Mouse (Mus musculus): ENCODE data around the gene Igsf8. TPM values are rescaled to one million over a fixed set of nuclear protein-coding genes. Genes with fewer than 3 reads are reported as not detected.

Igsf8 gene
- polyA plus RNA-seq, 1 experiment from 2014 or later: 46.9 TPM

DNA sequence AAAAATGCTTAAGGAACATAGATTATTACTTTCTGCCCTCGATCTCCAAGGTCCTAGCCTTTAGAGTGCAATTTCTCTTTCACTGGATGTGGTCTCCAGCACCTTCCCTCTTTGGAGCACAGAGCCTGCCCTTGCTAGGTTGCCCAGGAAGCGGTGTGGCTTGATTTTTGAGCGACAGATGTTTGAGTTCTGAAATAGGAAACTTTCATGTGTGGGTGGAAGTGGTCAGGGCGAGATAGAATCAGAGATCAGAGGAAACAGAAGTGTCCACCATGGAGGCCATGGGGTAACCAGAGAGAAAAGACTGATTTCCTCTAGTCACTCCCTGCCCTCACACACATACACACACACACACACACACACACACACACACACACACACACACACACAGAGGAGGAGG, 44.8 kb downstream of the Igsf8 start:
- H3K27ac ChIP-seq: no peak overlapping the region
- 71% methylated on average over 4 of the region's 4 CpGs for WGBS
- no peaks in the 10 kb centered on the region for H3K27me3 ChIP-seq
- H3K9ac ChIP-seq: no peak overlapping the region
- H3K36me3 ChIP-seq: no peaks in the 10 kb centered on the region
- H3K4me3 ChIP-seq: no peak overlapping the region
- no peaks in the 10 kb centered on the region for H3K9me3 ChIP-seq
- H3K4me2 ChIP-seq: no peak overlapping the region
- peaks cover 29% of the 10 kb centered on the region for H3K4me1 ChIP-seq
- no peak for ATAC-seq (ENCODE audit: insufficient number of reproducible peaks, insufficient read depth, low FRiP score, low TSS enrichment, low read depth)

GRCm38 (mm10) chr1:172306885-172307284, 45.4 kb downstream of the Igsf8 start:
- Histone ChIP-seq H3K27ac (no peak overlapping the region), H3K9me3 (no peaks in the 10 kb centered on the region), H3K9ac (no peak overlapping the region), H3K4me1 (peaks cover 25% of the 10 kb centered on the region), H3K36me3 (no peaks in the 10 kb centered on the region), H3K4me2 (no peak overlapping the region), H3K4me3 (no peak overlapping the region), H3K27me3 (no peaks in the 10 kb centered on the region)
- WGBS: 66% methylated on average over 6 of the region's 6 CpGs
- ATAC-seq (ENCODE audit: insufficient number of reproducible peaks, insufficient read depth, low FRiP score, low TSS enrichment, low read depth): no peak

DNA sequence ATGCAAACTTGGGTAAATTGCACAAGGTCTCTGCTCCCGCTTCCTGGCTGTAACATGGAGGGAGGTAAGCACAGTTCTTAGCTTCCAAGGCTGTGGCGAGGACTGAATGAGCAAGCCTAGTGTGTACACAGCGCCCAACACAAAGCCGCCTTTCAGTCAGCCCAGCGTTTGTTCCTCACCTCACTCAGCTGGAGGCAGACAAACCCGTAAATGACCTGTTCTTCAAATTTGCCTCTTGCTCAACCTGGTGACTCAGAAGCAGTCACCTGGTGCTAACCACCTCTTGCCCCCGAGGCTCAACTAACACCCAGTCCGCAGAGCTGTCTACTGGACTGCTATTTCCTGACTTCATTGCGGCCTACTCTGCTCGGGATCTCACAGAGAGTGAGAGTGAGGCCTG, 46.5 kb downstream of the Igsf8 start:
- H3K27ac ChIP-seq: 0 out of 2 replicates have a peak overlapping the region, but pooled peaks have one; percentile 33
- H3K27me3 ChIP-seq: no peaks in the 10 kb centered on the region
- peaks cover 26% of the 10 kb centered on the region for H3K4me1 ChIP-seq
- no peak overlapping the region for H3K4me3 ChIP-seq
- no peak for ATAC-seq (ENCODE audit: insufficient number of reproducible peaks, insufficient read depth, low FRiP score, low TSS enrichment, low read depth)
- WGBS: 58% methylated on average over 10 of the region's 10 CpGs
- no peaks in the 10 kb centered on the region for H3K36me3 ChIP-seq
- no peak overlapping the region for H3K4me2 ChIP-seq
- H3K9ac ChIP-seq: no peak overlapping the region
- no peaks in the 10 kb centered on the region for H3K9me3 ChIP-seq

GRCm38 (mm10) chr1:172308409-172308808, 47.0 kb downstream of the Igsf8 start:
- Histone ChIP-seq H3K27me3 (no peaks in the 10 kb centered on the region), H3K36me3 (no peaks in the 10 kb centered on the region), H3K4me1 (peaks cover 31% of the 10 kb centered on the region), H3K9ac (no peak overlapping the region), H3K9me3 (no peaks in the 10 kb centered on the region), H3K27ac (0 out of 2 replicates have a peak overlapping the region, but pooled peaks have one; percentile 33), H3K4me3 (no peak overlapping the region), H3K4me2 (no peak overlapping the region)
- WGBS: 100% methylated on average over 1 of the region's 1 CpGs
- no peak for ATAC-seq (ENCODE audit: insufficient number of reproducible peaks, insufficient read depth, low FRiP score, low TSS enrichment, low read depth)

- WGBS: 2% methylated on average over 14 of the region's 14 CpGs
- Histone ChIP-seq H3K4me3 (peak overlapping the region; percentile 32), H3K27ac (peak overlapping the region; percentile 86), H3K4me1 (peaks cover 40% of the 10 kb centered on the region), H3K9me3 (no peaks in the 10 kb centered on the region), H3K4me2 (peak overlapping the region; percentile 93), H3K36me3 (no peaks in the 10 kb centered on the region), H3K9ac (peak overlapping the region; percentile 68), H3K27me3 (no peaks in the 10 kb centered on the region)
- peak; percentile 72 for ATAC-seq (ENCODE audit: insufficient number of reproducible peaks, insufficient read depth, low FRiP score, low TSS enrichment, low read depth)
Observed at GRCm38 (mm10) chr1:172309699-172310398, 48.4 kb downstream of the Igsf8 start.

- Histone ChIP-seq H3K9ac (peak overlapping the region; percentile 77), H3K4me1 (peaks cover 40% of the 10 kb centered on the region), H3K36me3 (no peaks in the 10 kb centered on the region), H3K9me3 (no peaks in the 10 kb centered on the region), H3K27me3 (no peaks in the 10 kb centered on the region), H3K4me3 (peak overlapping the region; percentile 59), H3K4me2 (peak overlapping the region; percentile 93), H3K27ac (peak overlapping the region; percentile 86)
- WGBS: 6% methylated on average over 23 of the region's 23 CpGs
- ATAC-seq (ENCODE audit: insufficient number of reproducible peaks, insufficient read depth, low FRiP score, low TSS enrichment, low read depth): no peak
Observed at GRCm38 (mm10) chr1:172311248-172311906, 49.9 kb downstream of the Igsf8 start.

DNA sequence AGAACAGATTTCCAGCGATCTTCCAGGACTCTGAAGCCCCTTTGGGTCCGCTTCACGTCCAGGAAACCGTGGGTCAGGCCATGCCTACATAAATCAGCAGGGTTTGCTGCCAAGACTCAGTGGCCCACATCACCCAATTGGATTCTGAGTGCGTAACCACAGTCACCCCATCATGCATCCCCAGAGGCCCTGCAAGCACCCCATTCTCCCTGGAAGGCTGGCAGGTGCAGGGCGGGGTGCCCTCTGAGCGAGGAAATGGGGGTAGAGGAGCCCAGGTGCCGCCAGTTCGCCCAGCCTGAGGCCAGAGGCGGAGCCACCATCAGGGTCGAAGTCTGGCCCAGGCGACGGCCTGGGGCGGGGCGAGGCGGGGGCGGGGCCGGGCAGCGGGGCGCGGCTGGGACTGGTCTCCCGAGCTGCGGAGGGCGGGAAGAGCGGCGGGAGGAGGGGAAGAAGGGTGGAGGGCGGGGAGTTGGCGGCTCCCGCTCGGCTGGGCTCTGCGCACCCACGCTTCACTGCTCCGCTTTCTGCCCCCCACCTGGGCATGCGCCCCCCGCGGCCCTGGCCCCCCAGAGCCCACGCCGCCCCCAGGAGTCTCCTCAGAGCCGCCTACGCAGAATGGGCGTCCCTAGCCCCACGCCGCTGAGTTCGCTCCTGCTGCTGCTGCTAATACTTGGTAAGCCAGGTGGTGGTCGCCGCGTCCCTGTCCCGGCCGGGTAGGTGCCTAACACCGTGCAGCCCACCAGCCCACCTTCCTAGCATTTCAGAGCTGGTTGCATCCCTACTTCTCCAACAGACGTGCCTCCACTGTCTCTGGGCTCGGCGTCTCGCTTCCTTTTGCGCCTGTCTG, 50.7 kb downstream of the Igsf8 start:
- Histone ChIP-seq H3K27me3 (no peaks in the 10 kb centered on the region), H3K9me3 (no peaks in the 10 kb centered on the region), H3K4me3 (peak overlapping the region; percentile 59), H3K27ac (peak overlapping the region; percentile 86), H3K9ac (peak overlapping the region; percentile 77), H3K4me2 (peak overlapping the region; percentile 93), H3K4me1 (peaks cover 40% of the 10 kb centered on the region), H3K36me3 (no peaks in the 10 kb centered on the region)
- WGBS: under 1% methylated on average over 47 of the region's 55 CpGs
- ATAC-seq (ENCODE audit: insufficient number of reproducible peaks, insufficient read depth, low FRiP score, low TSS enrichment, low read depth): peak; percentile 73

- WGBS: 15% methylated on average over 16 of the region's 16 CpGs
- H3K9ac ChIP-seq: peak overlapping the region; percentile 77
- peak overlapping the region; percentile 86 for H3K27ac ChIP-seq
- peak overlapping the region; percentile 93 for H3K4me2 ChIP-seq
- ATAC-seq (ENCODE audit: insufficient number of reproducible peaks, insufficient read depth, low FRiP score, low TSS enrichment, low read depth): no peak
- H3K4me1 ChIP-seq: peaks cover 46% of the 10 kb centered on the region
- H3K36me3 ChIP-seq: peaks cover 7% of the 10 kb centered on the region; the same call in 1 of the 2 replicates
- H3K27me3 ChIP-seq: no peaks in the 10 kb centered on the region
- no peaks in the 10 kb centered on the region for H3K9me3 ChIP-seq
- H3K4me3 ChIP-seq: peak overlapping the region; percentile 59
Observed at GRCm38 (mm10) chr1:172312768-172313561, 51.5 kb downstream of the Igsf8 start.

- Histone ChIP-seq H3K9ac (0 out of 2 replicates have a peak overlapping the region, but pooled peaks have one; percentile 77), H3K4me1 (peaks cover 46% of the 10 kb centered on the region), H3K4me3 (peak overlapping the region; percentile 59; the same call in 1 of the 2 replicates), H3K4me2 (peak overlapping the region; percentile 93), H3K27ac (no peak overlapping the region), H3K9me3 (no peaks in the 10 kb centered on the region), H3K36me3 (peaks cover 16% of the 10 kb centered on the region), H3K27me3 (no peaks in the 10 kb centered on the region)
- no peak for ATAC-seq (ENCODE audit: insufficient number of reproducible peaks, insufficient read depth, low FRiP score, low TSS enrichment, low read depth)
- 69% methylated on average over 10 of the region's 10 CpGs for WGBS
Observed at GRCm38 (mm10) chr1:172313613-172314411, 52.4 kb downstream of the Igsf8 start.

GRCm38 (mm10) chr1:172314911-172315310, 53.5 kb downstream of the Igsf8 start:
- no peaks in the 10 kb centered on the region for H3K27me3 ChIP-seq
- peak overlapping the region; percentile 28; the same call in 1 of the 2 replicates for H3K27ac ChIP-seq
- 0 out of 2 replicates have a peak overlapping the region, but pooled peaks have one; percentile 40 for H3K9ac ChIP-seq
- ATAC-seq (ENCODE audit: insufficient number of reproducible peaks, insufficient read depth, low FRiP score, low TSS enrichment, low read depth): no peak
- H3K4me1 ChIP-seq: peaks cover 46% of the 10 kb centered on the region
- no peak overlapping the region for H3K4me3 ChIP-seq
- peaks cover 22% of the 10 kb centered on the region for H3K36me3 ChIP-seq
- WGBS: 76% methylated on average over 3 of the region's 3 CpGs
- no peak overlapping the region for H3K4me2 ChIP-seq
- no peaks in the 10 kb centered on the region for H3K9me3 ChIP-seq
